Mouse (Mus musculus) stomach, postnatal 0 days (tissue): ENCODE results near the gene Lrp1.

ENCODE experiments used
- CTCF ChIP-seq: IDR thresholded peaks from 2 replicates; pipeline ENCODE4 v1.5.1; 2016; ENCODE audit warnings: antibody characterized with exemption, low read depth, mild to moderate bottlenecking, moderate library complexity
- EP300 ChIP-seq: optimal IDR thresholded peaks from 2 replicates; pipeline ENCODE3; 2016; ENCODE audit warnings: antibody characterized with exemption

DNA sequence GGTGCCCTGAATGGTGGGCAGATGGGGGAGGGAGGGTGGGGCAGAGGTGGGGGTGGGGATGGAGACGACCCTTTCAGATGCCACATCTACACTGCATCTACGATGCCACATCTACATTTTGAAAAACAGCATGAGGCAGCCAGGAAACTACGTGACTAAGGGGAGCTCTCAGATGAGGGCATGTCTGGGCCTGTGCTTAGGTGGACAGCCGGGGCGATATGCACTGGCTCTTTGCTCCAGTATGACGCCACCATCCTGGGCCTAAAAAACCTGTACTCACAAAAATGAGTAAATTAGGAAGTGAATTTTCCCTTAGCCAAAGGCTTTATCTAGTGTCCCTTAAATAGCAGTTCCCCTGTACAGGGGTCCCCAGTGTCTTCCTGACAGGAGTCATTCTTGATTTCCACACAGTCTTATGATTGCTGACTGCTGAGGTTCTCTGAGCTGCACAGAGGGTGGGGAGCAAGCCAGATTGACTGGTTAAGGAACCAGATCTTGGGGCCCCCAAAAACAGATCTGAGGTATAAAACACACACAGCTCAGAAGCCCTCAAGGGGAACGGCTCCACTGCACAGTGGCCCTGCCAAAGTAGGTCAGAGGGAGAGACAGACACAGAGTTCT lies 30.0 kb downstream of the Lrp1 start:
- TF ChIP-seq CTCF (no peak), EP300 (no peak)
